Mouse (Mus musculus) testis, adult 2 months (tissue): ENCODE data around the gene Clcn1.

Experiments
- CTCF ChIP-seq: fragments of 200-500 bp; IDR thresholded peaks from 2 replicates; pipeline ENCODE4 v1.5.1; 2012; ENCODE audit warnings: low read depth, mild to moderate bottlenecking, inconsistent platforms, low read length, moderate library complexity; ENCODE audit not compliant: control insufficient read depth, insufficient read depth, insufficient replicate concordance
- POLR2A ChIP-seq: fragments of 200-500 bp; IDR thresholded peaks from 2 replicates; pipeline ENCODE4 v1.6.1; 2012; ENCODE audit warnings: low read depth, mild to moderate bottlenecking, inconsistent platforms, low read length, moderate library complexity; ENCODE audit not compliant: control insufficient read depth

DNA sequence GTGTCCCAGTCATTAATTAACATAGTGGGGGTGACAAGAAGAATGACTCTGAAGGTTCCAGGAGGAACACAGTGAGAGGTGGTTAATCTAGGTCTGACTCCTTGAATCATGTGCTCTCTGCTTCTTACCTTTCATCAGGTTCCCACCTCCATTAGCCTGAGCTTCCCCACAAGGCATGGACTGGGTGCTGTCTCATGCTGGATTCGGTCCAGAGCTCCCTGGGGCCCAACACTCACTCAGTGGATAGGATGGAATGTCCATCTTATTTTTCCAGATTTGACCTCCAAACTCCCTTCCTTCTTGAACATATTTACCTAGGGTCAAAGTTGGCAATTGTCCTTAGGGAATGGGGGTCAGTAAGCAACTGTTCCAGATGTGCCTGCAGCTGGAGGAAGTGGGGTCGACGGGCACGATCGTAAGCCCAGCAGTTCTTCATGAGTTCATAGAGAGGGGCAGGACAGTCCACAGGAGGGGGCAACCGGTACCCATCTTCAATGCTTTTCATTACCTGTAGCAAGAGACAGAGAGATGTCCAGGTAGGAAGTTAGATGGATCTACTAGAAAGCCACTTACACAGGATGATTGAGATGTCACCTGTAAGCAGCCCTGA lies 73.9 kb downstream of the Clcn1 start:
- no peak for TF ChIP-seq POLR2A
- no peak for TF ChIP-seq CTCF
